Mouse (Mus musculus): ENCODE results near the gene Adap2.

DNA sequence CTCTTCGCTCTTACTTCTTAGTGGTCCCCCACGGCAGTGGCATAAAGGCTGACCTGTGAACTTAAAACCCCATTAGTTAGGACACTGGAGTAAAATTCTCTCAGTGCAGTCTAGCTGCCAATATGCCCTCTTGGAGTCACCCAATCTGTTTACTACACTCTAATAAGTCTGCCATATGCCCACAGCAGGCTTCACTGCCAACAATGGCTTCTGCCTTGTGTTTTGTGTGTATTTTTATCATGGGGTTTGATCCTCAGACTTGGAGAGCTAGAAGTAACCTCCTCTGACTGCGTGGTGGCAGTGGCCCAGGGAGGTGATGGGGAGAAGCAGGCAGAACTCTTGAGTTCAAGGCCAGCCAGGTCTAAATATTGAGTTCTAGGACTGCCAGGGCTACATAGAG, 50.1 kb downstream of the Adap2 start:
- TF ChIP-seq POLR2A (IDR thresholded peaks at IDR 0.05; ENCODE audit: low read depth, low read length), result no peak
- no peak for TF ChIP-seq CTCF (IDR thresholded peaks at IDR 0.05; ENCODE audit: borderline replicate concordance, insufficient read depth, low read length)
